Mouse (Mus musculus) bone marrow macrophage, adult 2 months (primary cell): ENCODE data around the gene Syn3.

ENCODE experiments used
- CTCF ChIP-seq: IDR thresholded peaks from 2 replicates; pipeline ENCODE4 v1.5.1; 2012; ENCODE audit warnings: low read depth, mild to moderate bottlenecking, low read length, moderate library complexity
- POLR2A ChIP-seq: IDR thresholded peaks from 2 replicates; pipeline ENCODE4 v1.6.1; 2012; ENCODE audit warnings: mild to moderate bottlenecking, low read depth, low read length, borderline replicate concordance

DNA sequence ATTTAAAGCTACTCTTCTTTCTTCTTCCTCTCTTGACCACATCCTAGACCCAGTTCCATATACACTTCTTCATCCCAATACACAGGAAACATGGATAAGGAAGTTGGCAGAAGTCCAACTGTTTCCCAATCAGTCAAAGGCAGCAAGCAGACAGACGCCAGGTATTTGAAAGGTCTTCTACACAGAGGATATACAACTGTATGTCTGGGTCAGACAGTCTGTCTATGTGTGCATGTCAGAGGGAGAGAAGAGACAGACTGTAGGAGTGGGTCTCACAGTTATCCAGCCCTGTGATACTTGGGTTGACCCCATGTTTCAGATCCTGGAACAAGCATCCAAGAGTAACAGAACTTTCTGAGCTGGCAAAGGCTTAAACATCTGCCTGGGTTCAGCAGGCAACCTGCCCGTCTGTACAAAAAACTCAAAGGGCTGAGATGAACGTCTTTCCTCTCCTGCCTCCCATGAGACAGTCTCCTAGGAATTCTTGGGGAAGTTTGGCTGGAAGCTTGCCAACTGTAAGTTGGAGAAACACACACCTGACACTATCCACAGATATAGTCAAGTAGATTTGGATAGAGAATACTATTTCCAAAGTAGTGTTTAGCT is 152.4 kb downstream of the Syn3 start:
- TF ChIP-seq CTCF (no peak), POLR2A (no peak)
